Mouse (Mus musculus) heart, embryonic 13.5 days (tissue): ENCODE measurements around the gene Shisa9. TPM values are rescaled to one million over a fixed set of nuclear protein-coding genes. Genes with fewer than 3 reads are reported as not detected.

Source experiments
- ATAC-seq: fragments of 200-750 bp; cut with Nextera tagmentation; 2 replicates; pipeline ENCODE4 v1.8.0; 2017; ENCODE audit warnings: moderate TSS enrichment; ENCODE audit not compliant: insufficient number of reproducible peaks, low FRiP score, low TSS enrichment; ENCODE audit errors: extremely low read depth
- H3K27ac ChIP-seq: fragments of 300-500 bp; sonication (generic); replicated peaks from 2 replicates; pipeline ENCODE4 v1.5.1; 2015; ENCODE audit warnings: moderate library complexity, mild to moderate bottlenecking, inconsistent platforms
- H3K27me3 ChIP-seq: fragments of 300-500 bp; sonication (generic); replicated peaks from 2 replicates; pipeline ENCODE4 v1.6.1; 2015; ENCODE audit warnings: mild to moderate bottlenecking, inconsistent platforms
- H3K36me3 ChIP-seq: fragments of 300-500 bp; sonication (generic); 2 replicates; pipeline ENCODE4 v1.6.1; 2015; ENCODE audit warnings: mild to moderate bottlenecking, inconsistent platforms
- H3K4me1 ChIP-seq: fragments of 300-500 bp; sonication (generic); 2 replicates; pipeline ENCODE4 v1.6.1; 2015; ENCODE audit warnings: inconsistent platforms
- H3K4me2 ChIP-seq: fragments of 300-500 bp; sonication (generic); 2 replicates; pipeline ENCODE4 v1.6.1; 2015; ENCODE audit warnings: inconsistent platforms, mild to moderate bottlenecking, moderate library complexity
- H3K4me3 ChIP-seq: fragments of 300-500 bp; sonication (generic); 2 replicates; pipeline ENCODE4 v1.5.1; 2015; ENCODE audit warnings: moderate library complexity, mild to moderate bottlenecking, inconsistent platforms
- H3K9ac ChIP-seq: fragments of 300-500 bp; sonication (generic); 2 replicates; pipeline ENCODE4 v1.6.1; 2015; ENCODE audit warnings: inconsistent platforms, mild to moderate bottlenecking, moderate library complexity
- H3K9me3 ChIP-seq: fragments of 300-500 bp; sonication (generic); 2 replicates; pipeline ENCODE4 v1.6.1; 2016; ENCODE audit warnings: inconsistent platforms
- WGBS: fragments of 180-500 bp; shearing (Covaris S2); methylation state at CpG from one replicate; pipeline ENCODE4 v1.1.7; 2015; ENCODE audit warnings: mixed read lengths; 5-methylcytosine and 5-hydroxymethylcytosine counted together
- polyA plus RNA-seq: library from polyadenylated mRNA; unstranded; fragments of >200 nt; fragmentation: Nextera tagmentation; extraction: Ambion mirVana; gene quantifications from 2 replicates; pipeline ENCODE4 v1.2.1, GENCODE M21; 2015

Shisa9 gene
- polyA plus RNA-seq, 1 experiment from 2014 or later = 1.5 TPM

DNA sequence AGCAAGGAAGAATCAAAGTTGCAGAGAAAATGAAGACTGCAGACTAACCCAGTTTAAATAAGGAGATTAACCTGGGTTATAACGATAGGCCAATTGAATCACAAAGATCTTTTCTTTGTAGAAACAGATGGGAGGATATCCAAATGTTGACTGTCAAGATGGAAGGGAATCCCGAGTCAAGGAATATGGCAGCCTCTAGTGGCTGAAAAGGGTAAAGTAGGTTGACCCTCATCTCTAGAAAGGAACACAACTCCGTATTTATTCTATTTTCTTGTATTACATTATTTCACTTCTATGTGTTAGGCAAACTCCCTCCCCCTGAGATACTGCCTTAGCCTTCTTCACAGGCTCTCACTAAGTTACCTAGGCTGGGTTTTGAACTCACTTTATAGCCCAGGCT lies 217.3 kb downstream of the Shisa9 start:
- 23% methylated on average over 3 of the region's 3 CpGs for WGBS
- H3K4me2 ChIP-seq = no peak overlapping the region
- ATAC-seq = no peak

GRCm38 (mm10) chr16:12202151-12202550 lies 218.2 kb downstream of the Shisa9 start:
- WGBS = 58% methylated on average over 3 of the region's 3 CpGs
- Histone ChIP-seq H3K9me3 (no peaks in the 10 kb centered on the region), H3K27me3 (no peaks in the 10 kb centered on the region), H3K27ac (no peak overlapping the region), H3K4me3 (no peak overlapping the region), H3K36me3 (no peaks in the 10 kb centered on the region), H3K9ac (no peak overlapping the region), H3K4me1 (no peaks in the 10 kb centered on the region), H3K4me2 (no peak overlapping the region)
- no peak for ATAC-seq

More for the DNA sequence above, 217.3 kb downstream of the Shisa9 start:
- no peaks in the 10 kb centered on the region for H3K4me1 ChIP-seq
- no peak overlapping the region for H3K27ac ChIP-seq
- H3K36me3 ChIP-seq = no peaks in the 10 kb centered on the region
- no peak overlapping the region for H3K9ac ChIP-seq
- H3K9me3 ChIP-seq = no peaks in the 10 kb centered on the region
- no peaks in the 10 kb centered on the region for H3K27me3 ChIP-seq
- no peak overlapping the region for H3K4me3 ChIP-seq

GRCm38 (mm10) chr16:12203055-12203454 lies 219.1 kb downstream of the Shisa9 start:
- no peaks in the 10 kb centered on the region for H3K36me3 ChIP-seq
- H3K4me1 ChIP-seq = no peaks in the 10 kb centered on the region
- no peak overlapping the region for H3K27ac ChIP-seq
- 77% methylated on average over 2 of the region's 2 CpGs for WGBS
- H3K4me2 ChIP-seq = no peak overlapping the region
- H3K9me3 ChIP-seq = no peaks in the 10 kb centered on the region
- H3K9ac ChIP-seq = no peak overlapping the region
- no peaks in the 10 kb centered on the region for H3K27me3 ChIP-seq
- ATAC-seq = no peak
- no peak overlapping the region for H3K4me3 ChIP-seq

DNA sequence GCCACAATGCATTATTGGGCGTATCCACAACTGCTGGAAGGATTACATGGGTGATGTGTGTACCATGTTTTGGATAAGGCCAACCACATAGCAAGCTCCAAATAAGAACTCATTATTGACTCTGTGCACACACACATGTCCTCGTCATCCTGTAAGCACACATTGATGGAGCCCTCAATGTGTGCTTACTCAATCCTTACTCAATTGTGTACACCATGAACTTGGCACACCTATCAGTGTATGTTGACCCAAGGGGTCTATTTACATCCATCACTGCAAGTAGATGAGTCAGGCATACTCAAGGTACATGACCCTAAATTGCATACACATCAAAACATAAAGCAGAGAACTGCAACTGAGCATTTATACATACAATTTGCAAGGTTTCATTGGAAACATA lies 220.5 kb downstream of the Shisa9 start:
- Histone ChIP-seq H3K4me1 (no peaks in the 10 kb centered on the region), H3K9ac (no peak overlapping the region), H3K36me3 (no peaks in the 10 kb centered on the region), H3K27ac (no peak overlapping the region), H3K4me3 (no peak overlapping the region), H3K27me3 (no peaks in the 10 kb centered on the region), H3K4me2 (no peak overlapping the region), H3K9me3 (no peaks in the 10 kb centered on the region)
- no peak for ATAC-seq
- WGBS = 89% methylated on average over 2 of the region's 2 CpGs

DNA sequence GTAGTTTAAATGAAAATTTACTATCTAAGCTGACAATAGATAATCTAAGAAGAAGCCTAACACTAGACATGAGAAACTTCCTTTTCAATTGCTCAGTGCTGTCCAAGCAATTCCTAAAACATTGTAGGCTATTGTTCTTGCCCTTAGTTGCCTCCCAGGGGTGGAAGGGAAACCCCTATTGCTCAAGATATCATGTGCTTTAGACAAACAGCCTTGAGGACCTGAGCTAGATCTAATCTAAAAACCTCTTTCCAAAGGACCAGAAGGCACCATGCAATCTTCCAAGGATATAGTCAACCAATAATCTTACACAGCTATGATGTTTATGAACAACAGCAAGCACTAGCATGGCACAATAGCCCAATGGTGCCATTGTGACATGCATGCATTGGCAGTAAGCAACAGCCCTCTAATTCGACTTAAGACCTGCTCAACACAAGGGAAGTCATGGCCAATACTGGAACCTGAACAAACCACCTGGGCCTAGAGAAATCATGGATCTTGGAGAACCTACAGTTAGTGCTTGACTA lies 222.6 kb downstream of the Shisa9 start:
- H3K4me1 ChIP-seq = no peaks in the 10 kb centered on the region
- 47% methylated on average over 1 of the region's 1 CpGs for WGBS
- no peak overlapping the region for H3K9ac ChIP-seq
- H3K4me3 ChIP-seq = no peak overlapping the region
- no peak for ATAC-seq
- no peaks in the 10 kb centered on the region for H3K36me3 ChIP-seq
- H3K9me3 ChIP-seq = no peaks in the 10 kb centered on the region
- no peak overlapping the region for H3K4me2 ChIP-seq
- no peaks in the 10 kb centered on the region for H3K27me3 ChIP-seq
- no peak overlapping the region for H3K27ac ChIP-seq

- WGBS = 59% methylated on average over 2 of the region's 2 CpGs
- Histone ChIP-seq H3K4me1 (no peaks in the 10 kb centered on the region), H3K9ac (no peak overlapping the region), H3K27ac (no peak overlapping the region), H3K36me3 (no peaks in the 10 kb centered on the region), H3K27me3 (no peaks in the 10 kb centered on the region), H3K9me3 (no peaks in the 10 kb centered on the region), H3K4me2 (no peak overlapping the region), H3K4me3 (no peak overlapping the region)
- ATAC-seq = no peak
Observed at GRCm38 (mm10) chr16:12206951-12207350, 223.0 kb downstream of the Shisa9 start.

- WGBS = 85% methylated on average over 1 of the region's 1 CpGs
- Histone ChIP-seq H3K4me1 (no peaks in the 10 kb centered on the region), H3K27me3 (no peaks in the 10 kb centered on the region), H3K27ac (no peak overlapping the region), H3K36me3 (no peaks in the 10 kb centered on the region), H3K9ac (no peak overlapping the region), H3K9me3 (no peaks in the 10 kb centered on the region), H3K4me3 (no peak overlapping the region), H3K4me2 (no peak overlapping the region)
- ATAC-seq = no peak
Observed at GRCm38 (mm10) chr16:12209355-12209754, 225.4 kb downstream of the Shisa9 start.

- ATAC-seq = no peak
- H3K4me3 ChIP-seq = no peak overlapping the region
- no peak overlapping the region for H3K9ac ChIP-seq
- no peaks in the 10 kb centered on the region for H3K9me3 ChIP-seq
- H3K4me2 ChIP-seq = no peak overlapping the region
- WGBS = 80% methylated on average over 2 of the region's 2 CpGs
- H3K4me1 ChIP-seq = no peaks in the 10 kb centered on the region
- no peak overlapping the region for H3K27ac ChIP-seq
- H3K27me3 ChIP-seq = no peaks in the 10 kb centered on the region
- H3K36me3 ChIP-seq = no peaks in the 10 kb centered on the region
Observed at GRCm38 (mm10) chr16:12209819-12210218, 225.9 kb downstream of the Shisa9 start.

GRCm38 (mm10) chr16:12214018-12214417 lies 230.1 kb downstream of the Shisa9 start:
- H3K4me1 ChIP-seq = no peaks in the 10 kb centered on the region
- H3K4me3 ChIP-seq = no peak overlapping the region
- no peaks in the 10 kb centered on the region for H3K36me3 ChIP-seq
- WGBS = 76% methylated on average over 2 of the region's 2 CpGs
- no peak overlapping the region for H3K9ac ChIP-seq
- no peak overlapping the region for H3K4me2 ChIP-seq
- H3K9me3 ChIP-seq = no peaks in the 10 kb centered on the region
- H3K27ac ChIP-seq = no peak overlapping the region
- ATAC-seq = no peak
- H3K27me3 ChIP-seq = no peaks in the 10 kb centered on the region

DNA sequence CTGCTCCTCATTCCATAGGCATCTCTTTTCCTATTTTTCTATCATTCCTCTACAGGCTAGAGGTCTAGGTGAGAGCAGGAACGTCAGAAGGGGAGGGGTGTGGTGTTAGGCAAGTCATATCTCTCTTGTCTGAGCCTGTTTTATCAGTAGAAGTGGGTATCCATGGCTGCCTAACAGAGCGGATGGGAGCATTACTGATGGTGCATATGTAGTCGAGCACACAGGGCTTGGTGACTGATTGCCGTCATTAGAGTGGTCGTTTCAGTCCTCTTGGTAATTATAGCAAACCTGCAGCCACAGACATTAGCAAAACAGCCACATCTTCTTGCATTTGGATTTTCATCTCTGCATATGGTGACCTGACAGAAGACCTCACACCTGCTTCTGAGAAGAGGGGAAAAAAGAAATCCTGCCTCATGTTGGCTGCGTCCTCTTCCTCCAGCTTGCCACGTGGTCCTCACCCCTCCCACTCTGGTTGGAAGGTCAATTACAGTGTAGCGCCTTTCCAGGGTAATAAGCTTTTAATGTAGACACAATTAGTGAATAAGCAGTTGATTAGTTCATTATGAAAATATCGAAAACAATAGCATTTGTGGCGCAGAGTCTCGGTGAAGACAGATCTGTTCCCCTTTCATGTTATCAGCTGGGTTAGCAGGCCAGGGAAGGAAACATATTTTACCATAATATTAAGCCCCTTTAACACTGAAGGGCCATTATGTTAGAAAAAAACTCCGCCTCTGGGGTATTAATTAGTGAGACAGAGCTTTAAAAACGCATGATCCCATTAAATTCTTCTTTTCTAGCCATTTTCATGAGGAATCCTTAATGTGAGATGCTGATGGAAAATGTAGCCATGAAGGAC lies 233.6 kb downstream of the Shisa9 start:
- H3K27ac ChIP-seq = no peak overlapping the region
- H3K9ac ChIP-seq = no peak overlapping the region
- H3K4me1 ChIP-seq = no peaks in the 10 kb centered on the region
- no peak for ATAC-seq
- no peaks in the 10 kb centered on the region for H3K27me3 ChIP-seq
- no peak overlapping the region for H3K4me2 ChIP-seq
- H3K9me3 ChIP-seq = no peaks in the 10 kb centered on the region
- no peak overlapping the region for H3K4me3 ChIP-seq
- WGBS = 61% methylated on average over 13 of the region's 13 CpGs
- H3K36me3 ChIP-seq = no peaks in the 10 kb centered on the region

- Histone ChIP-seq H3K4me1 (no peaks in the 10 kb centered on the region), H3K9ac (no peak overlapping the region), H3K36me3 (no peaks in the 10 kb centered on the region), H3K27ac (no peak overlapping the region), H3K4me2 (no peak overlapping the region), H3K4me3 (no peak overlapping the region), H3K9me3 (no peaks in the 10 kb centered on the region), H3K27me3 (no peaks in the 10 kb centered on the region)
- 62% methylated on average over 2 of the region's 2 CpGs for WGBS
- no peak for ATAC-seq
Observed at GRCm38 (mm10) chr16:12218151-12218532, 234.2 kb downstream of the Shisa9 start.

DNA sequence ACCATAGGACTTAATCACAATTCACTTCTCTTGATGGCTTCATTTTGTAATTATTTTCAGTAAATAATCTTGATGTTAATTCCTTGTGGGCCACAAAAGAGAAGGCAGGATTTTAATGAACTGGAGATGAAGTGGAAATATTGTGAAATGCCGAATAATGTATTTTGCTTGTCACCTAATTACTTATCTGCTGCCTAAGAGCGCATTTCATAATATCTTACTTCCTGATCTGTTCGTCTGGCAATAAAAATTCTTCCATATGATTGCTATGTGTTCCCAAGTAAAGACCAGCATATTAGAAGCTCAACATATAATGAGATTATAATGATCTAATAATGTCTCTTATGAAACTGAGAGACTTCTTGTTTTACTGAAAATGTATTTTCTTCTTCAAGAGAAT lies 235.9 kb downstream of the Shisa9 start:
- 71% methylated on average over 3 of the region's 3 CpGs for WGBS
- no peak overlapping the region for H3K27ac ChIP-seq
- H3K9me3 ChIP-seq = no peaks in the 10 kb centered on the region
- no peaks in the 10 kb centered on the region for H3K36me3 ChIP-seq
- no peaks in the 10 kb centered on the region for H3K27me3 ChIP-seq
- H3K4me1 ChIP-seq = no peaks in the 10 kb centered on the region
- H3K9ac ChIP-seq = no peak overlapping the region
- no peak for ATAC-seq
- H3K4me2 ChIP-seq = no peak overlapping the region
- no peak overlapping the region for H3K4me3 ChIP-seq
